Mouse (Mus musculus): ENCODE measurements around the gene Rsl24d1. TPM values are rescaled to one million over a fixed set of nuclear protein-coding genes. Genes with fewer than 3 reads are reported as not detected.

Gene Rsl24d1
- 55.6 and 56.3 TPM in 2 replicates for polyA plus RNA-seq (2015; fragmentation: Nextera tagmentation; extraction: Ambion mirVana)

GRCm38 (mm10) chr9:73112919-73113906 lies at the start of gene Rsl24d1:
Gene Rsl24d1 (plus strand): TSS chr9:73113426.
- Histone ChIP-seq H3K9ac (ENCODE audit: low read length) (peak within 1 kb of the TSS; percentile 83), H3K4me3 (ENCODE audit: low read depth, low read length) (peak within 1 kb of the TSS; percentile 72), H3K36me3 (ENCODE audit: control insufficient read depth, insufficient read depth, low read length) (peaks cover 2% of the 10 kb centered on the region; the same call in 1 of the 2 replicates), H3K4me1 (replicated peaks; ENCODE audit: control insufficient read depth, insufficient read depth) (no peaks in the 10 kb centered on the region), H3K9me3 (ENCODE audit: control insufficient read depth, low read length) (no peaks in the 10 kb centered on the region), H3K27me3 (ENCODE audit: control insufficient read depth, insufficient read depth, low read length) (no peaks in the 10 kb centered on the region), H3K4me2 (replicated peaks; ENCODE audit: low read depth) (peak within 1 kb of the TSS; percentile 74), H3K27ac (replicated peaks) (peak within 1 kb of the TSS; percentile 78)
- peak; percentile 97 for ATAC-seq (ENCODE audit: low FRiP score, low TSS enrichment)
- under 1% methylated on average over 64 of the region's 64 CpGs for WGBS
- no peak for TF ChIP-seq EP300 (optimal IDR thresholded peaks at IDR 0.05)
- no peak for TF ChIP-seq CTCF (IDR thresholded peaks at IDR 0.05; ENCODE audit: low read depth)
- DNase-seq (ENCODE audit: low spot score), result peak; percentile 84

GRCm38 (mm10) chr9:73063621-73064290 lies 49.5 kb upstream of the Rsl24d1 start:
- Histone ChIP-seq H3K9ac (ENCODE audit: low read length) (no peak overlapping the region), H3K27ac (replicated peaks) (0 out of 2 replicates have a peak overlapping the region, but pooled peaks have one; percentile 0), H3K36me3 (ENCODE audit: control insufficient read depth, insufficient read depth, low read length) (no peaks in the 10 kb centered on the region), H3K4me1 (replicated peaks; ENCODE audit: control insufficient read depth, insufficient read depth) (peaks cover 7% of the 10 kb centered on the region; the same call in 1 of the 2 replicates), H3K4me3 (ENCODE audit: low read depth, low read length) (no peak overlapping the region), H3K4me2 (replicated peaks; ENCODE audit: low read depth) (peak overlapping the region; percentile 8; the same call in 1 of the 2 replicates), H3K9me3 (ENCODE audit: control insufficient read depth, low read length) (no peaks in the 10 kb centered on the region), H3K27me3 (ENCODE audit: control insufficient read depth, insufficient read depth, low read length) (no peaks in the 10 kb centered on the region)
- TF ChIP-seq EP300 (optimal IDR thresholded peaks at IDR 0.05) (no peak), CTCF (IDR thresholded peaks at IDR 0.05; ENCODE audit: low read depth) (no peak)
- no peak for DNase-seq (ENCODE audit: low spot score)
- no peak for ATAC-seq (ENCODE audit: low FRiP score, low TSS enrichment)
- 36% methylated on average over 15 of the region's 15 CpGs for WGBS

GRCm38 (mm10) chr9:73067086-73067485 lies 46.1 kb upstream of the Rsl24d1 start:
- TF ChIP-seq CTCF (IDR thresholded peaks at IDR 0.05; ENCODE audit: low read depth), result no peak
- no peak for TF ChIP-seq EP300 (optimal IDR thresholded peaks at IDR 0.05)
- no peaks in the 10 kb centered on the region for H3K9me3 ChIP-seq (ENCODE audit: control insufficient read depth, low read length)
- 21% methylated on average over 10 of the region's 10 CpGs for WGBS
- no peaks in the 10 kb centered on the region for H3K27me3 ChIP-seq (ENCODE audit: control insufficient read depth, insufficient read depth, low read length)
- H3K36me3 ChIP-seq (ENCODE audit: control insufficient read depth, insufficient read depth, low read length), result no peaks in the 10 kb centered on the region
- peaks cover 7% of the 10 kb centered on the region; the same call in 1 of the 2 replicates for H3K4me1 ChIP-seq (replicated peaks; ENCODE audit: control insufficient read depth, insufficient read depth)
- DNase-seq (ENCODE audit: low spot score) (peak; percentile 72), ATAC-seq (ENCODE audit: low FRiP score, low TSS enrichment) (peak; percentile 67)
- no peak overlapping the region for H3K9ac ChIP-seq (ENCODE audit: low read length)
- H3K4me3 ChIP-seq (ENCODE audit: low read depth, low read length), result no peak overlapping the region
- H3K27ac ChIP-seq (replicated peaks), result peak overlapping the region; percentile 87
- H3K4me2 ChIP-seq (replicated peaks; ENCODE audit: low read depth), result peak overlapping the region; percentile 42

DNA sequence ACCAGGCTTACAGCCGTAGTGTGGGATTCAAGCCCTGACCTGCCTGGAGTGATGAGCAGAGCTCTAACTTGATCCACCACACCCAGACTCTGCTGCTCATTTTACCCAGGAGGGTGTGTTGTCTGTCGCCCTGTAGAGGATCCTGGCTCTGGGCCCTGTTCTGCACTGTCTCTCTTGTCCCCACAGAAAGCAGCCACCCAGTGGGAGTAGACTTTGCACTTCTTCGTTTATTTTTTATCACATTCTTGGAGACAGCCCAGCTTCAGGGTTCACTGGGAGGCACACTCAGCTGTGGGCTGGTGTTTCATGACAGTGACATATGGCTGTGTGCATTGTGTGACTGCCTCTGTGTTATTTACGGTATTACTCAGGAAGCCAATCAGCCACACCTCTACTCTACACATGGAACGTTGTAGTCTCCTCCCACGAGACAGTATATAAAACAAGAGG lies 45.0 kb upstream of the Rsl24d1 start:
- H3K27ac ChIP-seq (replicated peaks), result peak overlapping the region; percentile 87
- ATAC-seq (ENCODE audit: low FRiP score, low TSS enrichment), result peak; percentile 92
- no peaks in the 10 kb centered on the region for H3K36me3 ChIP-seq (ENCODE audit: control insufficient read depth, insufficient read depth, low read length)
- H3K9me3 ChIP-seq (ENCODE audit: control insufficient read depth, low read length), result no peaks in the 10 kb centered on the region
- peaks cover 7% of the 10 kb centered on the region; the same call in 1 of the 2 replicates for H3K4me1 ChIP-seq (replicated peaks; ENCODE audit: control insufficient read depth, insufficient read depth)
- no peaks in the 10 kb centered on the region for H3K27me3 ChIP-seq (ENCODE audit: control insufficient read depth, insufficient read depth, low read length)
- 13% methylated on average over 6 of the region's 6 CpGs for WGBS
- no peak for TF ChIP-seq CTCF (IDR thresholded peaks at IDR 0.05; ENCODE audit: low read depth)
- TF ChIP-seq EP300 (optimal IDR thresholded peaks at IDR 0.05), result peak; percentile 32
- H3K4me3 ChIP-seq (ENCODE audit: low read depth, low read length), result no peak overlapping the region
- peak overlapping the region; percentile 42 for H3K4me2 ChIP-seq (replicated peaks; ENCODE audit: low read depth)
- DNase-seq (ENCODE audit: low spot score), result peak; percentile 66
- H3K9ac ChIP-seq (ENCODE audit: low read length), result no peak overlapping the region

DNA sequence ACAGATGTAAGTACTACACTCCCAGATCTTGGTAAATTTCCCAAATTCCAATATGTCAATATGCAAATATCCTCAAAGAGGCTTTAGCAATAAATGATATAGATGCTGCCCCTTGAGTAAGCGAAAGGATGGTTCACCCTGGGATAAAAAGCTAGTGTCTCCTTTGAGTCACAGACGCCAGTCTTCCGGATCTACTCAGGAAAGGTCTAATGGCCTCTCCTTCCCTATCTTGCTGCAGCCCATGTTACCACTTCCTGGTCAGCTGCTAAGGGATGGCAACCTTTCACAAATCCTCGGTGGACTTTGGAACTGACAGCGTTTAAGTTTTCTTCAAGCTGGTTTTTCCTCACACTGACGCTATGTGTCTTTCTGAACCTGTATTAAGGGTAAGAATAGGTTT lies 44.5 kb upstream of the Rsl24d1 start:
- H3K4me1 ChIP-seq (replicated peaks; ENCODE audit: control insufficient read depth, insufficient read depth), result peaks cover 7% of the 10 kb centered on the region; the same call in 1 of the 2 replicates
- peak overlapping the region; percentile 87 for H3K27ac ChIP-seq (replicated peaks)
- H3K4me2 ChIP-seq (replicated peaks; ENCODE audit: low read depth), result no peak overlapping the region
- H3K9ac ChIP-seq (ENCODE audit: low read length), result no peak overlapping the region
- no peaks in the 10 kb centered on the region for H3K27me3 ChIP-seq (ENCODE audit: control insufficient read depth, insufficient read depth, low read length)
- ATAC-seq (ENCODE audit: low FRiP score, low TSS enrichment) (peak; percentile 78), DNase-seq (ENCODE audit: low spot score) (peak; percentile 53)
- H3K4me3 ChIP-seq (ENCODE audit: low read depth, low read length), result no peak overlapping the region
- no peaks in the 10 kb centered on the region for H3K9me3 ChIP-seq (ENCODE audit: control insufficient read depth, low read length)
- TF ChIP-seq CTCF (IDR thresholded peaks at IDR 0.05; ENCODE audit: low read depth) (no peak), EP300 (optimal IDR thresholded peaks at IDR 0.05) (no peak)
- 49% methylated on average over 6 of the region's 6 CpGs for WGBS
- H3K36me3 ChIP-seq (ENCODE audit: control insufficient read depth, insufficient read depth, low read length), result no peaks in the 10 kb centered on the region

Data from stomach, postnatal 0 days (tissue).